Mouse (Mus musculus): ENCODE data around the gene Camta1.

DNA sequence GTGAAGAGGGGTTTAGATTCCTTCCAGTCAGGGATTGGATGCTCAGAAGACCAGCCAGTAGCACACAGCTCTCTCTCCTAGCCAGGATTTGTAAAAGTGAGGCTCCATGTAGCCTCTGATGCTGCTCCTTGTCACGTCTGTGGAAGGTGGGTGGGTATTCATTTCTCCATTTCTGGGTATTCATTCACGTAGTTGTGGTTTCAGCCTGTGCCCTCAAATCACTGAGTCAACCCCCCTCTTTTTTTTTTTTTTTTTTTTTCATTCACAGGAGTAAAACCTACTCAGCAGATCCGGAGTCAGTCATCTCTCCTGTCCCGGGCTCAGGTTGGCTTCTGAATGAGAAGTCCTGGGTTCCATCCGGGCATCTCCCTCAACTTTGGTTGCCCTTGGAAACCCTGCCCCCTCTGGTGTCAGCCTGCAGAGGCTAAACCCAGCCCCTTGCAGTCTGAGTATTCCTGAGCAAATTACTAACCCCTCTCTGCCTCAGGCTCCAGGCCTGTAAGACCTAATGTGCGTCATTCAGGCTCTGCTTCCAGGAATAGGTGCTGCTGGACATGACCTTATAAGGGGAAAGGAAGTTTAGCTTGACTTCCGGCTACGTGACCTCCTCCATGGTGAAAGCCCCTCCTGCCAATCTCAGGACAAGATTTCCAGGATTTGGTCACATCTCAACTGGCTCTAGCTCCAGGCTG, 944.2 kb downstream of the Camta1 start:
- TF ChIP-seq EP300 (optimal IDR thresholded peaks at IDR 0.05) (no peak), CTCF (IDR thresholded peaks at IDR 0.05; ENCODE audit: low read depth) (no peak)

Data from stomach, postnatal 0 days (tissue).